Mouse (Mus musculus) left cerebral cortex, adult 8-10 months (tissue): ENCODE measurements around the gene Dyrk2. TPM values are rescaled to one million over a fixed set of nuclear protein-coding genes. Genes with fewer than 3 reads are reported as not detected.

ENCODE experiments used
- DNase-seq, 2 experiments: peaks; one replicate each; pipeline ENCODE4 v3.0.0; 2022; ENCODE audit warnings: low spot score in 2 of 2
- total RNA-seq, 4 experiments: library from RNA; stranded (reverse); gene quantifications; 2 replicates each; pipeline ENCODE4 v1.2.4; 2022

Dyrk2 gene
- total RNA-seq, 4 experiments from 2014 or later, result 31.5 to 39.4 (median 33.5) TPM

DNA sequence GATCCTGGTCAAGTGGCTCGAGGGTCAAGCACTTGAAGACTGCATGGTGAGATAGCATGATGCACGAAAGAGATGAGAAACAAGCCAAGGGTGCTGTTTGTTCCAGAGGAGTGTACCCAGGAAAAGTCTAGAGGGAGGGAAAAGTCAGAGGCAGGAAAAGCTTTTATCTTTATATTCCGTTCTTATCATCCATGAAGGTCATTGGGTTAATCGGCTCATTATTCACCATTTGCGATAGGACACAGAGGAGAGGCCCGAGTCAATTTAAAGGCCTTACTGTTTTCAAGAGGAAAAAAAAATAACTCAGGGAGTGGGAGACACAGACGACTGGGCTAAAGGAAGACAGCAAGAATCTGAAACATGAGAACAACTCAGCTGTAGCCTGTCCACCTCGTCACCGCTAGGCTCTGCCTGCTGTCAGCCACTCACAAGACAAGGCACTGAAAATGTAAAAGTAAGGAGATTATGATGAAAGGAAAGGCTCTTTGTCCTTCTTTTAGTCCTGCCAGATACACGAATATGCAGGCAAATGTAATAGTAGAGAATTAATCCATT lies 22.9 kb downstream of the Dyrk2 start:
- no peak for DNase-seq

DNA sequence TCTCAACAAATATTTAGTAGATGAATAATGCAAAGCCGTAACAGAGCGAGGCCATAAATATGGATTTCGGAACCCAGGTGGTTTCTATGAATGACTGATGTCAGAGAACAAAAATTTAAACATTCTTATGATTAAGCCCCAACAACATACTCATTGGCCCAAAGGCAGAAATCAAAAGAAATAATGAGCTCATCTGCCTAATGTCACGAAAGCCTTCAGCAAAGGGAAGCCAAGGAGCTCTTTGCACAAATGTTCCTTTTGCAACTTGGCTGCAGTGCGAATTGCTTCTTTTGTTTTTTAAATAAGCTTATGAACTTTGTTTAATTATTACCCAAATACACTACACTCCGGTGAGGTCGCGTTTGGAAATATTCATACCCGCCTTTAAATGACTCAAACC lies 29.4 kb downstream of the Dyrk2 start:
- no peak for DNase-seq

DNA sequence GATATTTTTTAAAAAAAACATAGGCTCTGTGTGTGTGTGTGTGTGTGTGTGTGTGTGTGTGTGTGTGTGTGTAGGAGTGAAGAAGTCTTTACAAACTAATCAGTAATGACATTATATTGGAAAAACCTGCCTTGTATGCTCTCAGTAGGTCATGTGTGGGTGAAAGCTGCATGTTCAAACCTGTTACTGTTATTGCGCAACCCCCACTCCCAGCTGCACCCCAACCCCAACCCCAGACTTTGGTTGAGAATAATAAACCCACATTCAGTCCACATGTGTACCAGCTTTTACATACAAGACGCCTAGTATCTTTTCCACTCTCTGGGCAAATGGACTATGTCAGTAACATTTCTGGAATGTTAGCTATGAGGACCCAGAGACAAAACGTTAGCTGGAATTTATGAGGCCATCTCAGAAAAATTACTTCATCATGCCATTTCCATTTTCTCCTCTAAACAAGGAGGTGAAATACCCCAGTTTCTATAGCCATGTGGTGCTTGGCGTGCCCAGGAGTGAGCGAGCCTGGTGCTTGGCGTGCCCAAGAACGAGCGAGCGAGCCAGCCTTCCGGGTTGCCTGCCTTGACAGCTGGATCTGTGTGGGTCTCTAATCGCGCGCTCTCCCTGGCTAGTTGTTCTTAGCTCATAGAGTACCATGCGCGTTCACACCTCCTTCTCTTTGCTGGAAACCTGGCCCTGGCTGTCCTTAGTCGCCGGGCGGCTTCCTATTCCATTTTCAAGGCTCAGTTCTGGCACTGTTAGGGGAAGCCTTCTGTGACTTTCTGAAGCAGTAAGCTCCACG lies 30.5 kb downstream of the Dyrk2 start:
- DNase-seq, result no peak

DNA sequence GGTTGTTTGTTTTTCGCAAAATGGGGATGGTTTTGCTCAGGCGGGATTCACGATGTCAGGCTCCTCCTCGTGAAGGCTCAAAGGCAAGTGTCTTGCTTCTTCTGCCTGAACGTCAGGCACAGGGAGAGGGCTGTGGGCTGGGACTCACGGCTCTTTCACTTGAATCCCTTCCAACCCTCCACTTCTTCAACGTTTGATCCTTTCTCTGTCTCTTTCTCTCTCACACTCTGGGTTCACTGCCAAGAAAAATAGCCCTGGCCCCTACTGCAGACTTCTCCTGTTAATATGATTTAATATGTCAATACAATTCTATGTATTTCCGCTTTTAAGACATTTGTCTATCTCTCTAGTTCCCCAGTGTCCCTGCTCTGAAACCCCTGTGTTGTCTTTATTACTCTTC lies 32.4 kb downstream of the Dyrk2 start:
- no peak for DNase-seq

- no peak for DNase-seq
Observed at GRCm38 (mm10) chr10:118831190-118831589, 38.8 kb downstream of the Dyrk2 start.

DNA sequence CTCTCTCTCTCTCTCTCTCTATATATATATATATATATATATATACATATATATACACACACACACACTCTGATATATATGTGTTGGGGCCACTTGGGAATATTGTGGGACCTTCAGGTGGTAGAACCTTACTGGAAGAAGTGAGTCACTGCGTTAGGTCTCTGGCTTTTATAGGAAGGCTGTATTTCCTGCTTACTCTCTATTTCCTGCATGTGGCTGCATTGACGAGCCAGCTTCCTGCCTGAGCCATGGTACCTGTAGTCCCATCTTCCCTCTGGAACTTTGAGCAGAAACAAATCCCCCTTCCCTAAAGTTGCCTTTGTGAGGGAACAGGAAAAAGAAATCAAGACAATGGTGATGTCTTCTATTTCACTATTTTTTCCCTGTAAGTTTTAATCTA lies 40.4 kb downstream of the Dyrk2 start:
- no peak for DNase-seq

- DNase-seq, result no peak
Observed at GRCm38 (mm10) chr10:118827116-118827515, 42.9 kb downstream of the Dyrk2 start.

DNA sequence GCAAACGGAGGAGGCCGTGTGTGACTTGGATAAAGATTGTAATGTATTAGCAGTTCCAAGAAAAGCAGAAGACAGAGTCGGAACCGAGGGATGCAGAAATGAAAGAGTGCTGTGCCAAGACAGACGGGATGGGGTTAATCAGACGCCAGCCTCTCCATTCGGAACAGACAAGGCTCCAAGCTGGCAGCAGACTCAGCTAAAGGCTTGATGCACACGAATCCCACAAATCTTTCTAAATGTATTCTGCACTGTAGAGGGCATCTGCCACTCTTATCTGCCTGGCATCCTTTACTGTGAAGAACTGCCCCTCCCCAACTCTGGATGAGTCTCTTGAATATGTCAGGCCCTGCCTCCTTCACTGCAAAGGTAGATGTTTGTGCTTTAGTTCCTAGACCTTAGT lies 45.2 kb downstream of the Dyrk2 start:
- DNase-seq, result no peak

GRCm38 (mm10) chr10:118820901-118821300 lies 49.1 kb downstream of the Dyrk2 start:
- DNase-seq, result peak in 1 of 2 experiments; percentile 33

- no peak for DNase-seq
Observed at GRCm38 (mm10) chr10:118819846-118820245, 50.2 kb downstream of the Dyrk2 start.

- DNase-seq, result no peak
Observed at GRCm38 (mm10) chr10:118817089-118817488, 52.9 kb downstream of the Dyrk2 start.

DNA sequence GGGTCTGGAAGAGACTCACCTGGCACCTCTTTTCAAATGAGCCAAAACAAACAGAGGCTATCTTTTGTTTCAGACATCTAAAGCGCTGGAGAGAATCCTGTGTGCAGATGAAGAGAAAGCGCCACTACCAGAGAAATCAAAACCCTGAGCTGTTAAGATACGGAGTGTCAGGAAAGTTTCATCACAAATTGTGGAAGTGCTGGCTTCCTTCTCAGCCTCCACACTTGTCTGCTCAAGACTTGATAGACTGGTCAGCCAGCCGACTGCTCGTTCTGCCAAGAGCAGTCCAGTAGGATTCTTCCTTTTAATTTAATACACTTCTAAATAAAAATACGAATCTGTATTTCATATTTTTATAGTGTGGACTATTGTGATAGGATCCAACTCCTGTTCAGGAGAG lies 58.1 kb downstream of the Dyrk2 start:
- no peak for DNase-seq

- no peak for DNase-seq
Observed at GRCm38 (mm10) chr10:118810908-118811711, 58.9 kb downstream of the Dyrk2 start.
